Mouse (Mus musculus) right cerebral cortex, postnatal 14 days (tissue): Measurements from ENCODE around the gene Cacna2d4.

Experiments used
- DNase-seq: peaks from one replicate; pipeline ENCODE4 v3.0.0; 2022

The Cacna2d4 gene

GRCm38 (mm10) chr6:119313096-119313495 lies 76.8 kb downstream of the Cacna2d4 start:
- no peak for DNase-seq

GRCm38 (mm10) chr6:119313588-119314375 lies 77.5 kb downstream of the Cacna2d4 start:
- DNase-seq, result no peak

GRCm38 (mm10) chr6:119314751-119315476 lies 78.6 kb downstream of the Cacna2d4 start:
- no peak for DNase-seq

GRCm38 (mm10) chr6:119318732-119319131 lies 82.4 kb downstream of the Cacna2d4 start:
- DNase-seq, result no peak

GRCm38 (mm10) chr6:119319358-119319757 lies 83.0 kb downstream of the Cacna2d4 start:
- peak; percentile 52 for DNase-seq

- DNase-seq, result no peak
Measured at GRCm38 (mm10) chr6:119320481-119320880, 84.2 kb downstream of the Cacna2d4 start.

GRCm38 (mm10) chr6:119321752-119322151 lies 85.4 kb downstream of the Cacna2d4 start:
- peak; percentile 46 for DNase-seq

- DNase-seq, result no peak
Measured at GRCm38 (mm10) chr6:119324776-119325175, 88.5 kb downstream of the Cacna2d4 start.

GRCm38 (mm10) chr6:119325978-119326377 lies 89.7 kb downstream of the Cacna2d4 start:
- DNase-seq, result no peak

GRCm38 (mm10) chr6:119326541-119326940 lies 90.2 kb downstream of the Cacna2d4 start:
- no peak for DNase-seq

GRCm38 (mm10) chr6:119328521-119329115 lies 92.3 kb downstream of the Cacna2d4 start:
- peak; percentile 65 for DNase-seq

- DNase-seq, result peak; percentile 91
Measured at GRCm38 (mm10) chr6:119329215-119329714, 92.9 kb downstream of the Cacna2d4 start.

- no peak for DNase-seq
Measured at GRCm38 (mm10) chr6:119329936-119330335, 93.6 kb downstream of the Cacna2d4 start.

- peak; percentile 77 for DNase-seq
Measured at GRCm38 (mm10) chr6:119330506-119330905, 94.2 kb downstream of the Cacna2d4 start, which contains the start of gene Lrtm2. Lrtm2 (minus strand) TSS chr6:119330766.

GRCm38 (mm10) chr6:119332111-119332510 lies 95.8 kb downstream of the Cacna2d4 start:
- DNase-seq, result no peak

GRCm38 (mm10) chr6:119333202-119333601 lies 96.9 kb downstream of the Cacna2d4 start:
- no peak for DNase-seq

- DNase-seq, result no peak
Measured at GRCm38 (mm10) chr6:119333831-119334230, 97.5 kb downstream of the Cacna2d4 start.

- no peak for DNase-seq
Measured at GRCm38 (mm10) chr6:119336124-119336523, 99.8 kb downstream of the Cacna2d4 start.

GRCm38 (mm10) chr6:119337287-119337686 lies 101.0 kb downstream of the Cacna2d4 start:
- no peak for DNase-seq

- no peak for DNase-seq
Measured at GRCm38 (mm10) chr6:119338121-119338912, 102.0 kb downstream of the Cacna2d4 start.

- DNase-seq, result no peak
Measured at GRCm38 (mm10) chr6:119341409-119341808, 105.1 kb downstream of the Cacna2d4 start.

- no peak for DNase-seq
Measured at GRCm38 (mm10) chr6:119346257-119346656, 109.9 kb downstream of the Cacna2d4 start.

- DNase-seq, result no peak
Measured at GRCm38 (mm10) chr6:119347813-119348212, 111.5 kb downstream of the Cacna2d4 start.
